Mouse (Mus musculus): ENCODE data around the gene Fgfr2. TPM values are rescaled to one million over a fixed set of nuclear protein-coding genes. Genes with fewer than 3 reads are reported as not detected.

Gene Fgfr2
- polyA plus RNA-seq, 1 experiment from 2014 or later = 123 TPM

- peak within 1 kb of the TSS; percentile 51 for H3K9ac ChIP-seq
These were observed 1580.9 kb downstream of the Fgfr2 start, which contains the start of gene Hmx3 for GRCm38 (mm10) chr7:131542115-131542871. Gene Hmx3 (plus strand): TSS chr7:131542867.

GRCm38 (mm10) chr7:131541184-131542114, 1581.7 kb downstream of the Fgfr2 start:
- WGBS = 2% methylated on average over 41 of the region's 41 CpGs
- Histone ChIP-seq H3K9ac (no peak overlapping the region), H3K4me2 (replicated peaks) (peak overlapping the region; percentile 68), H3K27ac (no peak overlapping the region), H3K9me3 (no peaks in the 10 kb centered on the region), H3K4me3 (peak overlapping the region; percentile 41), H3K4me1 (peaks cover 29% of the 10 kb centered on the region), H3K36me3 (no peaks in the 10 kb centered on the region), H3K27me3 (peaks cover 98% of the 10 kb centered on the region)
- no peak for ATAC-seq (ENCODE audit: low FRiP score, low read depth)

More at GRCm38 (mm10) chr7:131542115-131542871, 1580.9 kb downstream of the Fgfr2 start, which contains the start of gene Hmx3:
- Histone ChIP-seq H3K27me3 (peaks cover 98% of the 10 kb centered on the region), H3K36me3 (no peaks in the 10 kb centered on the region), H3K9me3 (no peaks in the 10 kb centered on the region), H3K4me3 (peak within 1 kb of the TSS; percentile 41), H3K4me2 (replicated peaks) (peak within 1 kb of the TSS; percentile 68), H3K27ac (no peak within 1 kb of the TSS), H3K4me1 (peaks cover 29% of the 10 kb centered on the region)
- ATAC-seq (ENCODE audit: low FRiP score, low read depth) = no peak
- WGBS = under 1% methylated on average over 53 of the region's 65 CpGs

DNA sequence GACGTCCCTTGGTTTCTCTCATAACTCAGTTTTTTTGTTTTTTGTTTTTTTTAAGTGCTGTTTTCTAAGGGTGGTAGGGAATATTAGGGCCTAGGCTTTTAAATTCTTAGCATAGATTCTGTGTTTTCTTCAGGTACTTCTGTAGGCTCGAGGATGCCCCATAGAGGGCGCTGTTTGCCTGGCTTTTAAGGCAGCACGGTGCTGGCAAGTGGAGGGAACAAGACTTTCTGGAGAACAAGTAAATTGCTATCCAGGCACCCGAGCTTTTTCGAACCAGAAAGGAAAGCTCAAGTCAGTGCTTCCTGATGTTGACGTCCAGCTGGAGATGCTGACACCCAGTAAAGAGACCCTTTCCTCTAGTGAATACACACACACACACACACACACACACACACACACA, 1583.2 kb downstream of the Fgfr2 start:
- no peak overlapping the region for H3K4me3 ChIP-seq
- peaks cover 92% of the 10 kb centered on the region for H3K27me3 ChIP-seq
- no peaks in the 10 kb centered on the region for H3K36me3 ChIP-seq
- H3K27ac ChIP-seq = no peak overlapping the region
- no peak overlapping the region for H3K9ac ChIP-seq
- no peaks in the 10 kb centered on the region for H3K9me3 ChIP-seq
- H3K4me2 ChIP-seq (replicated peaks) = no peak overlapping the region
- 0% methylated on average over 7 of the region's 7 CpGs for WGBS
- peaks cover 29% of the 10 kb centered on the region for H3K4me1 ChIP-seq
- peak; percentile 70; the same call in 1 of the 2 replicates for ATAC-seq (ENCODE audit: low FRiP score, low read depth)

DNA sequence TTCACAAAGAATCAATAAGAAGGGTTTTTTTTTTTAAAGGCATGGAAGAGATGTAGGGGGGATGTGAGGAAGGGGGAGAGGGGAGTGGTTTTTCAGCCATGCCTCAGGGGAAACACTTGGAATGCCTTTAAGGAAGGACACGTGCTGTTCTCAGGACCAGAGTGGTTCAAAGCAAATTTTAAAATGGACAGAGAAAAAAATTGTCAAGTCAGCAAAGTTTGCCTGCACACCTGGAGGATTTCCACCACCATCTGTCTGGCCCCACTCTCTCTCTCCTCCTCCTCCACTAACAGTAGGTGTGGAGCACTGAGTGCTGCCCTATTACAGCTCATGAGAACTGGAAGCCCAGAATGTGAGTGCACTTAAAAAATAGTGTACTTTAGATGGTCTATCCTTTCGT, 1619.4 kb downstream of the Fgfr2 start:
- Histone ChIP-seq H3K4me1 (no peaks in the 10 kb centered on the region), H3K36me3 (no peaks in the 10 kb centered on the region), H3K27me3 (no peaks in the 10 kb centered on the region), H3K9me3 (no peaks in the 10 kb centered on the region), H3K4me3 (no peak overlapping the region), H3K9ac (no peak overlapping the region), H3K27ac (no peak overlapping the region), H3K4me2 (replicated peaks) (no peak overlapping the region)
- WGBS = 71% methylated on average over 2 of the region's 2 CpGs
- no peak for ATAC-seq (ENCODE audit: low FRiP score, low read depth)

DNA sequence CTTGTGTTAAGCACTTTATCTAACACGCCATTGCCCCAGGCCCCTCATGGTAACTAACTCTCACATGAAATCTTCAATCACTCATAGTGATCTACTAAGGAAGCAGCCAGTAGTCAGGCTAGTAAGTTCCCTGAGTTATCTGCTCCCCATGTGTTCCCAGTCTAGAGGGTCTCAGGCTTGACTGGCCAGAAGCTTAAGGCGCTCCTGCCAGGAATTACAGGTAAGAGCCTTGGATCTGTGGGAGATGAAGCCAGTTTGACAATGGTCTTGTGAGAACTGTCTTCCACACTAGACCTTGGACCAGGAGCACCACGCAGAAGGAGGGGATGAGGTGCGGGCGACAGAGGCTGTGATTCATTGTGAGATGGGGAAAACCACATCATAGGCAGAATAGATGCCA, 1644.7 kb downstream of the Fgfr2 start:
- no peak overlapping the region for H3K27ac ChIP-seq
- H3K36me3 ChIP-seq = no peaks in the 10 kb centered on the region
- no peak overlapping the region for H3K4me2 ChIP-seq (replicated peaks)
- ATAC-seq (ENCODE audit: low FRiP score, low read depth) = no peak
- no peaks in the 10 kb centered on the region for H3K4me1 ChIP-seq
- H3K9ac ChIP-seq = no peak overlapping the region
- no peaks in the 10 kb centered on the region for H3K27me3 ChIP-seq
- no peaks in the 10 kb centered on the region for H3K9me3 ChIP-seq
- WGBS = 94% methylated on average over 5 of the region's 5 CpGs
- H3K4me3 ChIP-seq = no peak overlapping the region

DNA sequence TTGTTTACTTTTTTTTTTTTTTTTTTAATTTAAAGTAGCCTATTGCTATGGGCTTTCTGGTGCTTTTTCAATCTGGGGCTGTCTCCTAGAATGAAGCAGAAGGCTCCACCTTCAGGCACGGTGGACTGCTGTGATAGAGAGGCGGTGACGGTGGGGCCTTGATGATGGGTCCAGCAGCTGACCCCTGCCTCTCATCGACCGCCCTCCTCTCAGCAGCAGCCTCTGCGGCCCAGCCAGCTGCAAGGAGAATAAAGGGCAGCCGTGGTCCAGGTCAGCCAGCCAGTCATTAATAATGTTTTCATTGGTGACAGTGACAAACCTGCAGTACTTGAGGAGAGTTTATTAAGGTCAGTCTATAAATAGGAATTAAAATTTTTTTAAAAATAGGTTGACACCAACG, 1646.0 kb downstream of the Fgfr2 start:
- H3K9me3 ChIP-seq = no peaks in the 10 kb centered on the region
- H3K4me2 ChIP-seq (replicated peaks) = no peak overlapping the region
- ATAC-seq (ENCODE audit: low FRiP score, low read depth) = no peak
- H3K4me3 ChIP-seq = no peak overlapping the region
- no peaks in the 10 kb centered on the region for H3K4me1 ChIP-seq
- WGBS = 21% methylated on average over 8 of the region's 8 CpGs
- H3K36me3 ChIP-seq = no peaks in the 10 kb centered on the region
- no peaks in the 10 kb centered on the region for H3K27me3 ChIP-seq
- no peak overlapping the region for H3K27ac ChIP-seq
- H3K9ac ChIP-seq = no peak overlapping the region

DNA sequence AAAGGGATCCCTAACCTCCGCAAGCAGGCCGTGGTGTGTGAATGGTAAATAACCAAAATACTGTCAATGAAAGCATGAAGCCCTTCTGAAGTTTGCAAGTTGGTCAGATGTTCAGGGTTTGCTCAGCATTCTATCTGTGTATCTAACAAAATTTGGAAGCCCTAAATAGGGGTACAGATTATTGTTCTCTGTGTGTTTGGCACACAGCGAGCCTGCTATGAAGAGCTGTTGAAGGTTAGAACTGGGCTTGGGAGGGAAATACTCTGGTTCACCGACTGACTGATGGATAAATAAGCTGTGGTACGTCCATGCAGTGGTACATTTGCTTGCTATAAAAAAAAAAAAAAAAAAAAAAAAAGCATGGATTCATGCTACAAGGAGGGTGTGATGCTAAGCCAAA, 1651.6 kb downstream of the Fgfr2 start:
- Histone ChIP-seq H3K9me3 (no peaks in the 10 kb centered on the region; the same call in 1 of the 2 replicates), H3K9ac (no peak overlapping the region), H3K4me3 (no peak overlapping the region), H3K36me3 (no peaks in the 10 kb centered on the region), H3K27ac (no peak overlapping the region), H3K27me3 (no peaks in the 10 kb centered on the region), H3K4me1 (no peaks in the 10 kb centered on the region), H3K4me2 (replicated peaks) (no peak overlapping the region)
- WGBS = 89% methylated on average over 5 of the region's 5 CpGs
- no peak for ATAC-seq (ENCODE audit: low FRiP score, low read depth)

GRCm38 (mm10) chr7:131469506-131469905, 1653.6 kb downstream of the Fgfr2 start:
- no peaks in the 10 kb centered on the region for H3K36me3 ChIP-seq
- H3K4me3 ChIP-seq = no peak overlapping the region
- H3K4me2 ChIP-seq (replicated peaks) = no peak overlapping the region
- H3K27ac ChIP-seq = no peak overlapping the region
- H3K9ac ChIP-seq = no peak overlapping the region
- H3K27me3 ChIP-seq = no peaks in the 10 kb centered on the region
- no peak for ATAC-seq (ENCODE audit: low FRiP score, low read depth)
- no peaks in the 10 kb centered on the region; the same call in 1 of the 2 replicates for H3K9me3 ChIP-seq
- 65% methylated on average over 3 of the region's 3 CpGs for WGBS
- no peaks in the 10 kb centered on the region for H3K4me1 ChIP-seq

DNA sequence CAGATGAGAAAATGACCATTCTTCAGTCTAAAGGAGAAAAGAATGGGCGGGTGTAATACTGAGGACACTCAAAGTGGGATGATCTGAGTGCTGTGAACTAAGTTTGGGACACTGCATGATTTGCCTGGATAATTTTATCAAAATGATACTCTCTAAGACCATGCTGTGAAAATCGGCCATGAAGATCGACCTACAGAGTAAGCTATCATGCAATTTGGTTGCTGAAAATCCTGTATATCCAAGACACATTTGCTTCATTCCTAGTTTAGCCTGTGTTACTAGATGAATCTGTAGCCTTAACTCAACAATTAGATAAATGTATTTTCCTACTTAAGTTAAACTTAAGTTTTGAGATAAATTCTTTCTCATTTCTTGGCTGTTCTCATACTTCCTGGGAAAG, 1655.8 kb downstream of the Fgfr2 start:
- WGBS = 85% methylated on average over 3 of the region's 3 CpGs

GRCm38 (mm10) chr7:131465735-131466134, 1657.4 kb downstream of the Fgfr2 start:
- Histone ChIP-seq H3K4me1 (no peaks in the 10 kb centered on the region), H3K27me3 (no peaks in the 10 kb centered on the region), H3K9me3 (no peaks in the 10 kb centered on the region; the same call in 1 of the 2 replicates), H3K4me3 (no peak overlapping the region), H3K4me2 (replicated peaks) (no peak overlapping the region), H3K36me3 (no peaks in the 10 kb centered on the region), H3K27ac (no peak overlapping the region), H3K9ac (no peak overlapping the region)
- ATAC-seq (ENCODE audit: low FRiP score, low read depth) = no peak
- WGBS = 74% methylated on average over 3 of the region's 3 CpGs

More for the DNA sequence above, 1655.8 kb downstream of the Fgfr2 start:
- Histone ChIP-seq H3K4me3 (no peak overlapping the region), H3K4me2 (replicated peaks) (no peak overlapping the region), H3K36me3 (no peaks in the 10 kb centered on the region), H3K27ac (no peak overlapping the region), H3K27me3 (no peaks in the 10 kb centered on the region), H3K4me1 (no peaks in the 10 kb centered on the region), H3K9ac (no peak overlapping the region), H3K9me3 (no peaks in the 10 kb centered on the region; the same call in 1 of the 2 replicates)
- no peak for ATAC-seq (ENCODE audit: low FRiP score, low read depth)

GRCm38 (mm10) chr7:131465117-131465601, 1658.0 kb downstream of the Fgfr2 start:
- H3K36me3 ChIP-seq = no peaks in the 10 kb centered on the region
- H3K9me3 ChIP-seq = no peaks in the 10 kb centered on the region; the same call in 1 of the 2 replicates
- no peaks in the 10 kb centered on the region for H3K4me1 ChIP-seq
- 61% methylated on average over 3 of the region's 3 CpGs for WGBS
- H3K27me3 ChIP-seq = no peaks in the 10 kb centered on the region
- no peak overlapping the region for H3K4me3 ChIP-seq
- ATAC-seq (ENCODE audit: low FRiP score, low read depth) = no peak
- H3K27ac ChIP-seq = no peak overlapping the region
- H3K9ac ChIP-seq = no peak overlapping the region
- H3K4me2 ChIP-seq (replicated peaks) = no peak overlapping the region

DNA sequence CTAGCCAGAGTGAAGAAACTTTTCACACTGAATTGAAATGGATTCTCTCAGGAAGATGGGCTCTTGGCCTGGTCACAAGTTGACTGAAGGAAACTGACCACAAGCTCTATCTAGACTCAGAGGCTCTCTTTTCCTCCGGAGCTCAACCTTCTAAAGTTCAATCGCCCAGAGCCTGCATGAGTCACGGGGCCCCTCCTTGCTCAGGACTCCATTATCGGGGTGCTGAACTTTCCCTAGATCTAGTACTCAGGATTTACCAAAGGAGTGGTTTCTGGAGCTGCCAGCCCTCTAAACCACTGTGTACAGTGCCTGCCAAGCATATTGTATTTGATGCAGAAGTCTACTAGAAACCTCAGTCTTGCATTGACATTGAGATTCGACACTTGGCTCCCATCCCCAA, 1666.4 kb downstream of the Fgfr2 start:
- no peak overlapping the region for H3K4me3 ChIP-seq
- no peak overlapping the region for H3K4me2 ChIP-seq (replicated peaks)
- H3K27ac ChIP-seq = no peak overlapping the region
- H3K4me1 ChIP-seq = no peaks in the 10 kb centered on the region
- H3K9me3 ChIP-seq = no peaks in the 10 kb centered on the region
- no peak overlapping the region for H3K9ac ChIP-seq
- no peak for ATAC-seq (ENCODE audit: low FRiP score, low read depth)
- H3K27me3 ChIP-seq = no peaks in the 10 kb centered on the region
- H3K36me3 ChIP-seq = no peaks in the 10 kb centered on the region
- 82% methylated on average over 5 of the region's 5 CpGs for WGBS
